Mouse (Mus musculus) cerebellum, adult 9-10 months (tissue): ENCODE results near the gene Wdr73.
"Not testable (repeated sequence)": the region's sequence is repeated elsewhere in the genome, so short reads cannot be mapped to it uniquely, and the experiment has no call there.

Experiments
- DNase-seq: peaks from one replicate; pipeline ENCODE4 v3.0.0; 2022

Wdr73 gene

DNA sequence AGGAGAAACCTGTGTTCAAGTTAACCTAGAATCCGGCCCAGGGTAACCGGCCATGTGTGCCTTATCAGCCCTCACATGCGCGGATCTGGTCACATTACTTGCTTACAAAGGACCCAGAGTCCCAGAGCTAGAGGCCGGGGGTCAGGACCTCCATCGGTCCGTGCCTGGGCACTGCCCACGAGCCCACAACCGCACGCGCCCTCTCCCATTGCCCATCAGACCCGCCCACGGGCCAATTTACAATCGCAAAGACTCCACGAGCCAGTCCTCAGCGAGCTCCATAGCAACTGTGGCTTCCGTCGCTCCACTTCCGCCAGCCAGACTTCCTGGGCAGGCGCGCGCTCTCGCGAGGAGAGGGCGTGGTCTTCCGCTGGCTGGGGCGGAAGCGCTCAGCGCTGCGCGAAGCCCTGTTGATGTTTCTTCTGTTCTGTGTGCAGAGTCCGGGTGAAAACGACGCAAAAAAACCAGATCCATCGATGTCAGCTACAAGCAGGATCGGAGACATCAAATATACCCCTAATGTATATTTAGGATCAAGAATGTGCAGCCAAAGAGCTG, at the start of gene Wdr73:
Gene Wdr73, minus strand, starts transcription at position 326 of the 558 bp plus-strand sequence.
- peak; percentile 82 for DNase-seq

DNA sequence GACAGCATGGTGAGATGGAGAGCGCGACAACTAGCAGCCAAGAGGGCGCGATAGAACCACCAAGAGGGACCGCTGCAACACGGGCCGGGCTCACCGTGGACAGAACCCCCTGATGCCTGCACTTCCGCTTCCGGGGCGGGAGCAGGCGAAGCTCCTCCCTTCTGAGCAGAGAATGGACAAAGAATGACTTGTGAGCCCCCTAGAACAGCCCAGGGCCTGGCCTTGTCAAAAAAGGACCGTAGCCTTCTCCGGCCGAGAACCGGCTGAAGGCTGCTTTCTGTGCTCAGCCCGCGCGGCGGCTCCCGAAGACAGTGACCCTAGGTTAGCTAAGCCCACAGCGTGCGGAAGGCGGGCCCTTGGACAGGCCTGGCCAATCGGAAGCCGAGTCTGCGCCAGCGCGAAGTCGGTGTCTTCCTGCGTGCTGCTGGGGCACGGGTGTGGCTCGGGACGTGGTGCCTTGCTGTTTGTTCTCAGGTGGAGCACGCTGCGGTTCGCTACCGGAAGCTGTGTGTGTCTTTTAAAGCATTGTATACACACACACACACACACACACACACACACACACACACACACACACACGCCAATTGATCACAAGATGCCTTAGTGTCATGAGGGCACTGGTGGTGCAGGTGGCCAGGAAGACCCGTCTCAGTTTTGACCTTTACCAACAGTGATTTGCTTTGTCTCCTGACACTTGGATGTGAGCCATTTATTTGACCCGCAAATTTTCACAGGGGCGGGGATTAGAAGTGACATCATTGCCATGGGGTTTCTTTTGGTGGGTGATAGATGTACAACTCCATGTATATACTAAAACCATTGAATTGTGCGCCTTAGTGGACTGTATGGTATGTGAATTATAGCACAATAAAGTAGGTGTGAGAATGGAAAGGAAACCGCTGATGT, 46.6 kb upstream of the Wdr73 start, which contains the start of gene Sec11a:
Gene Sec11a, minus strand, starts transcription at position 336 of the 906 bp plus-strand sequence.
- peak; percentile 95 for DNase-seq

DNA sequence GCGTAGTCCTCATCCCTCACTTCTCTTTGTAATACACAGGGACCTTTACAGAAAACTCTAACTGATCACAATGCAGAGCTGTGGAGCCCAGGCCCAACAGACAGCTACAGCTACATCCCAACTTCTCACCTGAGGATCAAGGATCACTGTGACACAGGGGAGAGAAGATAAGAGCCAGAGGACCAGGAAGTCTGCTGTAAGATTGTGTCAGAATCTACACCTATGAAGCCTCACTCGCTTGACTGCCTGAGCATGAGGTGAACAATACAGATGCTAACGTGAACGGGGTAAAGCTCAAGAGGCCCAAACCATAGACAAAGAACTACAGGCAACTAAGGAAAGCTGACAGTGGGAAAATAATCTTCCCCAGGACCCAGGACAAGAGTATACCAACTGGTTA, 38.7 kb upstream of the Wdr73 start:
- DNase-seq: no peak

DNA sequence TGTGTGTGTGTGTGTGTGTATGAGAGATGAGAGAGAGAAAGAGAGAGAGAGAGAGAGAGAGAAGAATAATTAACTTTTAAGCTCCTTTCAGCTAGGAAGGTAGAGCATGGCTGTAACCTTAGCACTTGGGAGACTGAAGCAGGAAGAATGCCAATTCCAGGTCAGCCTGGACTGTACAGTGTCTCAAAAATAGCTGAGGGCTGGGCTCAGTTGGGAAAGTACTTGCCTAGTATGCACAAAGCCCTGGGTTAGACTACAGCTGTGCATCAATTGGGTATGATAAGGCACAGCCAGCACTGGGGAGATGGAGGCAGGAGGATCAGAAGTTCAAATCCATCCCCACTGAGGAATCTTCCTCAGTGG, 36.2 kb upstream of the Wdr73 start:
- DNase-seq: not testable (repeated sequence)

DNA sequence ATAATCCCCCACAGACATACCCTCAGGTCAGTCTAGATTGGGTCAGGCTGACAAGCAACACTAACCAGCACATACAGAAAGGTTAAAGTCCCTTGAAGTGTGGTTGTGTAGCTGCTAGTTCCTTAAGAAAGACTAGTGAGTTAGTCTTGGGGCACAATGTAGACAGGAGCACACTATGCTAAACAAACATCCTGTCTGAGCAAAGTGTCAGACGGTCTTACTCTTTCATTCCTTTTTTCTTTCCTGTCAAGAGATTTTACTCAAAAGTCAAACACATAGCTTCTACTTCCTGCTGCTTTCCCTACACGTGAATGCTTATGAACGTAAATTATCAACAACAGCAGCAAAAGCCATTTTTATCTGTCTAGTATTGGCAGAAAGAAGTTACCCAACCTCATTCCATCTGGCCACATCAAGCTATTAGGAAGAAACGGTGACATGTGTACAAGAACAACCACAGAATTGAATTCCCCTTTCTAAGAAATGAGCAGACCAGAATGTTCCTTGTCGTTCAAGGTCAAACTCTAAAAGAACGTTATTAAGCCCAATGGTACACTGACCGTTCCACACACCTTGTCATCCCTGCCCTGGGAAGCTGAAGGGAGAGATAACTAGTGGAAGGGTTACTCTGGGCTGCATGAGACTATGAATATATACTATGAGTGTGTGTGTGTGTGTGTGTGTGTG, 35.7 kb upstream of the Wdr73 start:
- DNase-seq: not testable (repeated sequence)

DNA sequence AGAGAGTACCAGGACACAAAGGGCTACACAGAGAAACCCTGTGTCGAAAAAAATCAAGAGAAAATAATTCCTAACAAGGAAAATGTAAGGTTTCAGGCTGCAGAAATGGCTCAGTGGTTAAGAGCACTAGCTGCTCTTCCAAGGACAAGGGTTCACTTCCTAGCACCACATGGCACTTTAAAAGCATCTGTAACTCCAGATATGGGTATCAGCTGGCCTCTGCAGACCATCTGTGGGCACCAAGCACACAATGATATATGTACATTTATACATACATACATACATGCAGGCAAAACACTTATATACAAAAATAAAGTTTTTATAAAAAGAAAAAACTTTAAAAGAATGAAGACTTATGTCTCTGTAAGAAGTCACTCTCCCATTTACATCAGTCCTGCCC, 34.8 kb upstream of the Wdr73 start:
- DNase-seq: no peak

DNA sequence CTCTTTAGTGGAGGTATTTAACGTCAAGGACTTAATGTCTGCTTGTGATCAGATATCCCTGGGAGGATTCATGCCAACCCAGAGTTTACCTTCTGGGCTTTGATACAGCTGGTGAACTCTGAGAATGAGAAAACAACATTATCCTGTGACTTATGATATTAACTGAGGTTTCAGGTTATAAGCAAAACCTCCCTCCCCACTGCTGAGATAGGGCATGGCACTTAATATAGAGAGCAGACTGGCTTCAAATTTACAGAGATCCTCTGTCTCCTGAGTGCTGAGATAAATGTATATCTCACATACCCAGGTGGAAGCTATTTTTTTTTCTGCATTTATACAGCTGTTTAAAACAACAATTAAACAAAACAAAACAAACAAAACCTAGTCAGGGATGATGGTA, 31.7 kb upstream of the Wdr73 start:
- DNase-seq: no peak

DNA sequence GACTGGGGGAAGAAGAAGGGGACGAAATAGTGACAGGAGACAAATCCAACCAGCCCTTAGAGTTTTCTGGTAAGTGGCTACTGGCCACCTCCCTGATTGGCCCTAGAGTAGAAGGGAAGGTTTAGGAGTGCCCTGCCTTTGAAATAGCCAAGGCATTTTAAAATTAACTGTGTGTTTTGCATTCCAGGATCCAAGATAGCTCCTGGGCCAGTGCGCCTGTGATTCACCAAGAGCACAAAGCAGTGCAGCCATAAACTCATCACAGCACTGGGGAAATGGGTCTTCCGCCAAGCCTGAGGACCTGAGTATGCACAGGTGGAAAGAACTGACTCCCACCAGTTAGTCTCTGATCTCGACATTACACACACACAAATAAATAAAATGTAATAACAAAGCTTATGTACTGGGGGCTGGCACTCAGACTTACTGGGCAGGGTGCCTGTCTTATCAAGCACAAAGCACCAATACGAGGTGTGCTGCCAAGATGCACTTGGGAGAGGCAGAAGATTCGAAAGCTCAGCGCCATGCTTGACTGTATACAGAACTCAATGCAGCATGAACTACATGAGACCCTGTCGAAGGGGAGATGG, 30.6 kb upstream of the Wdr73 start:
- DNase-seq: no peak

DNA sequence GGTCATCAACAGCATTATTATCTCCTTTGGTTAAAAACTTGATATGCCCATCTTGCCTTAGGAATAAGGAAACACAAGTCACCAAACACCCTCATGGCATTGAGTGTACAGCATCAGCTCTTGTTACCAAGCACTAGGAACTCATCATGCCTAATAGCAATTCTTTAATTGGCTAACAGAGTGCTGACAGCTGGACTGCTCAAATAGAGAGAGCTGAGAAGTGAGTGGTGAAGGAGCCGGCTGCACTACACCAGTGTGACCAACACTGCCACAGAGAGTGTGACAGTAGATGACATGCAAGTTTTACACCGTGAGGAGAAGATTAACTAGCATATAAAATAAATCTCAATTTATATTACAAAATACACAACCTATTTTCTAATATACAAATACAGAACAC, 22.1 kb upstream of the Wdr73 start:
- no peak for DNase-seq

DNA sequence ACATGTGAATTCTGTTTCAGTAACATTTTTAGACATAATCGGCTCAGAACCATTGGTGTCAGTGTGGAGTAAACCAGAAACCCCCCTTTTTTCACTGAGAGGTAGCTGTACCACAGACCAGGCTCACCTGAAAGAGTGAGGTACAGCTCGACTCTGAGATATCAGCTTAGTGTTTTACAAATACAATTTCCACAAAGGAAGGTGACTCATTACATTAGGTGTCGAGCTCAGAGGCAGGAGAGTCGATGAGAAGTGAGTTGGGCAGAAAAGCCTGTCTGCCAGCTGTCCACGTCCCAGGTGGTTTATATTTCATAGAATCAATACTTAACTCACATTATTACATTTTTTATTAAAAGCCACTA, 18.6 kb upstream of the Wdr73 start:
- DNase-seq: no peak

DNA sequence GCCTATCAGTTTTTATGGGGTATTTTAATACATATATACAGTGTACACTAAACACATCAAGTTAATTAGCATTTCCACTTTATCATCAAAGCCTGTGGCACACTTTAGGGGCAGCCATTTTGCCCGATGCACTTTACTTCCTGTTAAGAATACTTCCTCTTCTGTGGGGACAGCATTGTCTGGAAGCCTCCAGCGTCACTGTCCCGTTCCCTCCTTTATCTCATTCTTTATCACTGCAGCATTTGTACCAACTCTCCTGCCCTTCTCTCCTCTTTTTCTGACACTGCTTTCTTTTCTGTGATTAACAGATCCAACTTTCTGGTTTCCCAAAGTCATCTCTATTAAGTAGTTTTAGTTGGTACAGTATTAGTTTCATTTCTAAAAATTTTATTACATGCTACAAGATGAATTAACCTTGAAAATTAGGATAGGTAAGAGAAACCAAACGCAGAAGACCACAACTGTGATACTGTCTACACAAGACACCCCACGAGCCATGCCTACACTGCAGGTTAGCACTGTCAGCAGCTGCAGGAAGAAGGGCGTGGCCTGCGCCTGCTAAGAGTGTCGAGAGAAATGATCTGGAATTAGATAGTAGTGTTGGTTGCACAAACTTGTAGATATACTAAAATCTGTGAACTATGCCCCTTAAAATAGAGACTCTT, 18.0 kb upstream of the Wdr73 start:
- DNase-seq: no peak

DNA sequence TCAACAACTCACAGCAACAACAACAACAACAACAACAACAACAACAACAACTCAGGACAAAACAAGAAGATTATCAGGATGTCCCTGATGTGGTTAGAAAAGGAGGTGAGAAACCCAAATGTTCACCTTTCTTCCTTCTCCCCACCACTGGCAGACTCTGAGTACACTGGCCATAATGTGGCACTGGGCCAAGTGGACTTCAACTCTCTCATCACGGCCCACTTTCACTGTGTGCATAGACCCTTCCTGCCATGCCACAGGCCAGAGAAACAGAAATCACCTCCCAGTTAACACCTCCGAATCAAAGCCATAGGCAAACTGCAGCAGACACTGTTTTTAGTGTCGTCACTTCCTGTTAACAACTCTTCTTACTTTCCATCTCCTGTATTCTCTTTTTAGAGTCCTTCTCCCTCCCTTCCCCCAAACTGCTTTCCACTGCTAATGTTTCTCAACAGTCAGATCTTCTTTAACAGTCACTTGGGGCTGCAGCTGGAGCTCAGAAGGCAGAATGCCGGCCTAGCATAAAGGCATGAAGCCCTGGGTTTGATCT, 16.9 kb upstream of the Wdr73 start:
- DNase-seq: no peak

DNA sequence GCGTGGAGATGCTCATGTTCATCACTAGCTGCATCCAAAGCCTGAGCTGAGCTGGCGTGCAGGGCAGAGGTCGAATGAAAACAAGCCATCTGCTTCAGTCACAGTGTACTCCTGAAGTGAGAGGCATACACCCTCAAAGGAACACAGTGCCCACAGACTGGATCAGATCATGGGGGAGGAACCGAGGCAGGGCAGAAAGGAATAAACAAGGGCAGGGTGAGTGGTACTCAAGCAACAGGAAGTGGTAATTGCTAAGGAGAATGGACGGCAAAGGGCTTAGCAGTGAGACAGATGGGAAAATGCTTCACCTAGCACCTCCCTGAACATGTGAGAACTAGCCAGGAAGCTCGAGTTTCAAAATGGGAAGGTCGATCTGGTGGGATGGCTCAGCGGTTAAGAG, 11.4 kb upstream of the Wdr73 start:
- DNase-seq: no peak

DNA sequence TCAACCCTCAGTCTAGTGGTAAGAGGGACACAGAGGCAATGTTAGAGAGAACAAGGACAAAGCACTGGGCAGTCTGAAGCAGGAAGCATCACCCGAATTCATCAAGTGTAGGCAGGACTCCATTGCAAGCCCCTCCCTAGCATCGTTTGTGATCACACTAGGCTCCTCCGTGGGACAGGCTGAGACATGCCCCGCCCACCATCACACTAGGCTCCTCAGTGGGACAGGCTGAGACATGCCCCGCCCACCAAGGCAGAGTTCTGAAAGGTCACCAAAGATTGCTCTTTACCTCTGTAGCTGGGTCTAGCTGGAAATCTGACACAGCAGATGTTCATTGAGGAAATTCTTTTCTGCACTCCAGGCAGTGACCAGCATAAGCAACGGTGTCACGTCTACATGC, 10.0 kb upstream of the Wdr73 start:
- DNase-seq: no peak

DNA sequence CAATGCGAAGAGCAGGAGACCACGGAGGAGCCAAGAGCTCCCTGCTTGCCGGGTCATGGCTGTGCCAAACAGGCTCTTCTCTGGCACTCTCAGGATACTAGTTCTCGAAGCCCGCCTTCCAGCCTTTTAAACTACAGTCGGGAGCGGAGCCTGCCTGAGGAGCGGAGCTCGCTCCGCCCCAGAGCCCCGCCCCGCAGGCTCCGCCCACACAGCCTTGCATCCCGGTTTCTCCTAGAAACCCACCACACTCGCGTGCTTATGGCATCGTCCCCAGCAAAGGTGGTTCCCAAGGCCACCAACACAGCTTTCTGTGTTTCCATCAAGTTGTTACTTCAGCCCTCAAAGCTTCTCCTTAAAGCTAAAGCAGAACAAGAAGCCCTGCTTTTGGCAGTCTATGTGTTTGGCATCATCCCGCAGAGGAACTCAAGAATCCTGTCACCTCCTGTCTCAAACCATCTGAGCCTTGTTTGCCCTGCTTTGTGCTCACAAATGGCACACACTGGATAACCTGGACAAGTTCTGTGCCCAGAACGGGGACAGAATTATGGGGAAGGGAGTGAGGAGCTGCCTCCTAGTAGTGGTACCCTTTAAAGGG, 3.9 kb upstream of the Wdr73 start, which contains the start of gene Nmb:
Gene Nmb, minus strand, starts transcription at position 156 of the 595 bp plus-strand sequence.
- peak; percentile 67 for DNase-seq

DNA sequence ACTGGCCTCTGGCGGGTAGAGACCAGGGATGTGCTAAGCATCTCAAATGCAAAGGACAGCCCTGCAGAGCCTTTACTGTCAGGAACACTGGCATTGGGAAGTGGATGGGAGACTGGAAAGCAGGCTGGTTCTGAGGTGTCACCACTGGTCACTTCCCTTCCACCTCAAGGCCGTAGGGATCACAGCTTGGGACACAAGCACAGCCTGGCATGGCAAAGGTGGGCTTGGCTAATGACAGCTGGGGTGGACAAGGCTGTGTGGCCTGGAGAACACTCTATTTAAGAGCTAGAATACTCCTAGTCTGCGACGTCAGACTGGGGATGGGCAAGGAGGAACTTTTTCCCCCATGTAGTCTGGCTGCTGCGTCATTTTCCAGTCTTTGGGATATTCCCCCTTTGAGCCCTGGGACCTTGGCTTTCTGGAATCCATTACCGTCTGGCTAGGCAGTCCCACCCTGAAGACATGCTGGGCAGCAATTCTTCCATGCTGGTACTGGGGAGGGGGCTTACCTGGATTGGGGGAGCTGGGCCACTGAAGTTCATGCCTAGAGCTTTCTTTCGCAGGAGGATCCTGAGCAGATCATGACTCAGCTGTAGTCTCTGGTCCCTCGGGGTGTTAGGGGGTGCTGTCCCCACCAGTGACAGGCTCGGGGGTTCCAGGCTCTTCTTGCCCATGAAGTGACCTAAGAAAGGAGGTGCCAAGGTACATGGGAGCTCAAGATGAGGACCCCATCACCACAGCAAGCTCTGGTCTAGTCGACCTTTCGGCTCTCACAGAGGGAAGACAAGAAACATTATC, 2.8 kb upstream of the Wdr73 start:
- DNase-seq: no peak

DNA sequence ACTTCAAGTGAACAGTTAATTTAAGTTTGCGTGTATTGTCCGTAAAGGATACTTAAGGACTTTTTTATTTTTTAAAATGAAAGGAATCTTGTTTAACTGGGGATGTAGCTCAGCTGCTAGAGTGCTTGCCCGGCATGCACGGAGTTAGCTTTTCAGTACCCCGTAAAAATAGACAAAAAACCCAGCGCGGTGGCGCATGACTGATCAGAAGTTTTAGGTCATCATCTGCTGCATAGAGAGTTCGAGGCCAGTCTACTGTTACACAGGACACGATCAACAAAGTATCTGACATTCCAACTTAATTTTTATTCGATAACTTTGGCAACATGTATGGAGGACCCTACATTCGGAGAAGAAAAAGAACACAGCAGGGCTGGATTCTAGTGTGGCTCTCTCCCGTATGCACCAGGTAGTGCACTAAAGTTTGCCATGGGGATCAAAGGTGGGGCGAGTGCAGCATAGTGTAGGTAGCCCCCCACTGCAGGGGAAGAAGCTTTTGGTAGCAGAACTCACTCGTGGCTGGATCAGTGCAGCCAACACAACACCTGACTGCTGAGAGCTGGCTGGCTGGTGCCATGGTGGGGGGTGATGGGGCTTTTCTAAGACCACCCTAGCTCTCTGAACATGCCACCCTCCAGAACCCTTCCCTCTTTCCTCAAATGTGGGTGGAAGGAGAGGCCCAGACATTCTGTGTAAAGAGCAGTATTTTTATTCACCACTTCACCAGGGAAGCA, 639 bp upstream of the Wdr73 start:
- no peak for DNase-seq

DNA sequence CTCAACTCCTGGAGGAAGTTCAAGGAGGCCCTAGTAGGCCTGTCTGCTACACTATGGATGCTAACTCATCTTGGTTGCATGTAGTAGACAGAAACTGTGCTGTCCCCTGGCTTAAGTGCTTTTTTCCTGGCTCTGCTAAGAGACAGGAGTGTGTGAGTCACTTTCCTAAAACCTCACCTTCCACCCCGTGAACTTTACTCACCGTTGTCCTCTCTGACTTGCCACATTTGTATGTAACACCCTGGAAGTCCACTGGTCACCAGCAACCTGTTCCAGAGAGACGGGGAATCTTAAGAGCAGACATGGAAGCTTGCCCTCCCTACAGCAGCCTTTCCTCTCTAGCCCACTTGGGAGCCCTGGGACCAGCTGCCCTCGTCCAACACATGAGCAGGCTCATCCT, 3.3 kb downstream of the Wdr73 start:
- DNase-seq: no peak

DNA sequence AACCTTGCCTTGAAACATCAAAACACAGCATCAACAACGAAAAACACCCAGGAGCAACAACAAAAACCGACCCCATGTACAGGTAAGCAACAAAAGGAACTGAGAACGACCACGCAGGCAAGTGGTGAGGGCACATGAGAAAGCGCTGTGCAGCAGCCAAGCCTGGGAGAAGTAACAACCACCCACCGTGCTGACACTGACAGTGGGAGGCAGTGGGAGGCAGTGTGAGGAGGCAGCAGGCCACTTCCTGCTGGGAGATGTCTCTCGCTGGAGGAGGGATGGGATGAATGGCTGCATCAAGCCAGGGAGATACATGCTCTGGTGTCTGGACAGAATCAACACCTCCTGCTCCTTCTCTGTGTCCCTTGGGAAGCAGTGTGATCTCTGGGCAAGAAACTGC, 3.9 kb downstream of the Wdr73 start:
- DNase-seq: no peak

DNA sequence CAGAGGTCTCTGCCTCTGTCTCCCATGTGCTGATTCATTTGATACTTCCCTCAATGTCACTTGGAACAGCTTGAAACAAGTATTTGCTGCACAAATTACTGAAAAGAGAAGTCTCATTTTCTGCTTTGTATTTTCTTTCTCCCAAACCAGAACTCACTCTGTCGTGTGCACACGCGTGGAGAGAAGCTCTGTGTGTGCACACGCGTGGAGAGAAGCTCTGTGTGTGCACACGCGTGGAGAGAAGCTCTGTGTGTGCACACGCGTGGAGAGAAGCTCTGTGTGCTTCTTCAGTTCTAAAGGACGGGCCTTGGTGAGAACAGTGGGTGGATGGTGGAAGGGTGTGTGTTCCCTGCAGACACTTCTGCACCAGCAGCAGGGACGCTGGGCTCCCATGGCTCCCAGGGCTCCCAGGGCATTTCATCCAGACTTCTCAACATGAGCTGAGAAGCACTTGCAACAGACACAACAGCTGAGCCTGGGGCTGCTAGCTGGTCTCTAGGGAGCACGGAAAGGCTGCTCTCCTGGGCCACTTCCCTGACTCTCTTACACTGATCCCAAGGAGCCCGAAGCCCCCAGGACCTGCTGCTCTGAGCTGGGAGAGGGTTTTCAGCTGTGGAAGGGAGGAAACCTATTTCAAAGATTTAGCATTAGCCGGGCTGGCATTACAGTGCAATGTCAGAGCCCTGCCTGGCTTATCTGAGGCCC, 6.1 kb downstream of the Wdr73 start:
- no peak for DNase-seq
